Mouse (Mus musculus) frontal cortex, postnatal 36 days (tissue): ENCODE measurements around the gene Cstf1.
A peak's percentile ranks its signal among the peaks of the same experiment; 100 is the strongest.

Experiments used
- DNase-seq, 2 experiments: peaks; one replicate each; pipeline ENCODE4 v3.0.0; 2022; ENCODE audit warnings: low spot score in 2 of 2

Gene Cstf1

GRCm38 (mm10) chr2:172376551-172376950, 6.1 kb downstream of the Cstf1 start:
- no peak for DNase-seq

GRCm38 (mm10) chr2:172376999-172377515, 6.6 kb downstream of the Cstf1 start:
- no peak for DNase-seq

GRCm38 (mm10) chr2:172378332-172378731, 7.9 kb downstream of the Cstf1 start:
- peak in 1 of 2 experiments; percentile 46 for DNase-seq

- DNase-seq = no peak
Observed at GRCm38 (mm10) chr2:172380513-172380912, 10.0 kb downstream of the Cstf1 start.

- DNase-seq = no peak
Observed at GRCm38 (mm10) chr2:172381341-172381740, 10.9 kb downstream of the Cstf1 start.

- no peak for DNase-seq
Observed at GRCm38 (mm10) chr2:172381898-172382297, 11.4 kb downstream of the Cstf1 start.

- DNase-seq = no peak
Observed at GRCm38 (mm10) chr2:172384715-172385114, 14.2 kb downstream of the Cstf1 start.

- no peak for DNase-seq
Observed at GRCm38 (mm10) chr2:172390341-172390740, 19.9 kb downstream of the Cstf1 start.

GRCm38 (mm10) chr2:172392041-172392521, 21.6 kb downstream of the Cstf1 start:
- peak; percentile 69 to 76 for DNase-seq

- no peak for DNase-seq
Observed at GRCm38 (mm10) chr2:172393391-172394051, 23.0 kb downstream of the Cstf1 start, which contains the start of gene Cass4. Gene Cass4 (plus strand): TSS chr2:172393794.

- no peak for DNase-seq
Observed at GRCm38 (mm10) chr2:172394052-172394392, 23.5 kb downstream of the Cstf1 start.

GRCm38 (mm10) chr2:172394671-172395070, 24.2 kb downstream of the Cstf1 start:
- no peak for DNase-seq

GRCm38 (mm10) chr2:172395961-172396360, 25.5 kb downstream of the Cstf1 start:
- no peak for DNase-seq

GRCm38 (mm10) chr2:172399901-172400300, 29.4 kb downstream of the Cstf1 start:
- no peak for DNase-seq

- no peak for DNase-seq
Observed at GRCm38 (mm10) chr2:172401116-172401825, 30.8 kb downstream of the Cstf1 start.

- no peak for DNase-seq
Observed at GRCm38 (mm10) chr2:172404239-172404638, 33.8 kb downstream of the Cstf1 start.

- no peak for DNase-seq
Observed at GRCm38 (mm10) chr2:172405011-172405410, 34.5 kb downstream of the Cstf1 start.

- DNase-seq = no peak
Observed at GRCm38 (mm10) chr2:172406173-172406572, 35.7 kb downstream of the Cstf1 start.

GRCm38 (mm10) chr2:172407499-172407898, 37.0 kb downstream of the Cstf1 start:
- no peak for DNase-seq

- no peak for DNase-seq
Observed at GRCm38 (mm10) chr2:172410686-172411085, 40.2 kb downstream of the Cstf1 start.

- peak in 1 of 2 experiments; percentile 33 for DNase-seq
Observed at GRCm38 (mm10) chr2:172411091-172411490, 40.6 kb downstream of the Cstf1 start.

- no peak for DNase-seq
Observed at GRCm38 (mm10) chr2:172412454-172412853, 42.0 kb downstream of the Cstf1 start.

GRCm38 (mm10) chr2:172413273-172413672, 42.8 kb downstream of the Cstf1 start:
- no peak for DNase-seq
